Mouse (Mus musculus) thymus, adult 2 months (tissue): ENCODE measurements at regions not wholly inside any gene's neighbourhood (a gene's known extent, or its start where the extent isn't known, plus 50 kb on each side); places are given as distances from the start of the nearest gene placed in this dataset.

Experiments
- CTCF ChIP-seq: fragments of 200-500 bp; IDR thresholded peaks from 2 replicates; pipeline ENCODE4 v1.5.1; 2012; ENCODE audit warnings: mild to moderate bottlenecking, control low read depth, low read length, moderate library complexity, borderline replicate concordance; ENCODE audit not compliant: control insufficient read depth, poor library complexity, insufficient read depth; ENCODE audit errors: extremely low read depth
- POLR2A ChIP-seq: fragments of 200-500 bp; IDR thresholded peaks from 2 replicates; pipeline ENCODE4 v1.6.1; 2012; ENCODE audit warnings: mild to moderate bottlenecking, low read length, control low read depth, moderate library complexity; ENCODE audit not compliant: control insufficient read depth, poor library complexity, insufficient read depth; ENCODE audit errors: extremely low read depth

DNA sequence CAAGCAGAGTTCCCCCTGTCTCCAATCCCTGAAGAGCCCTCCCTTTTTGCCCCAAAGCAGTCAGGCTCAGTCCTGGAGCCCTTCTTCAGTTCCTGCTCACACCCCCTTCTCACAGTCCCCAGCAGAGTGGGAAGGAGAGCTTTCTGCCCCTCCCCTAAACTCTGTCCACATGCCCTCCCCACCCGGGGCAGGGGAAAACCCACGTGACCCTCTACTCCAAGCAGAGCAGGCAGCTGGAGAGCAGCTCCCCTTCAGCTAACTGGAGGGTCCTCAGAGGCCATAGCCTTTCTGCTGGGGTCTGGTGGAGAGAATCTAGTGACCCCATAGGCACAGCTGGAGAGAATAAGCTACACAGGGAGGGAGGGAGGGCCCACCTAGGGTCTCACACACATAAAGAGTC lies 69.7 kb upstream of the Zmiz1 start:
- TF ChIP-seq CTCF (no peak), POLR2A (no peak)
